Mouse (Mus musculus): ENCODE data around the gene Ache.

GRCm38 (mm10) chr5:137301253-137301652, 13.9 kb downstream of the Ache start:
- TF ChIP-seq CTCF (IDR thresholded peaks at IDR 0.05 in 2 of 3, conservative IDR thresholded peaks at IDR 0.05 in 1 of 3; ENCODE audit: control insufficient read depth in 1 of 3, insufficient read depth in 1 of 3, low read depth in 2 of 3, low read length in 3 of 3, poor library complexity in 1 of 3, severe bottlenecking in 1 of 3) (no peak), MXI1 (IDR thresholded peaks at IDR 0.05; ENCODE audit: low read depth, low read length) (no peak), RAD21 (IDR thresholded peaks at IDR 0.05; ENCODE audit: low read depth, low read length) (no peak), EP300 (IDR thresholded peaks at IDR 0.05; ENCODE audit: low read depth in 1 of 2, low read length in 2 of 2) (no peak), POLR2A (IDR thresholded peaks at IDR 0.05; ENCODE audit: control insufficient read depth in 1 of 2, insufficient read depth in 1 of 2, low read depth in 1 of 2, low read length in 2 of 2, poor library complexity in 1 of 2) (no peak), USF2 (IDR thresholded peaks at IDR 0.05; ENCODE audit: borderline replicate concordance in 1 of 2, insufficient read depth in 1 of 2, low read depth in 1 of 2, low read length in 2 of 2) (no peak), ETS1 (IDR thresholded peaks at IDR 0.05; ENCODE audit: low read depth, low read length) (no peak), HCFC1 (IDR thresholded peaks at IDR 0.05; ENCODE audit: low read depth, low read length) (no peak), ZKSCAN1 (IDR thresholded peaks at IDR 0.05; ENCODE audit: low read depth, low read length) (no peak), MAX (IDR thresholded peaks at IDR 0.05; ENCODE audit: low read length) (no peak), JUND (IDR thresholded peaks at IDR 0.05; ENCODE audit: low read depth, low read length) (no peak), TBP (IDR thresholded peaks at IDR 0.05; ENCODE audit: low read depth, low read length) (no peak)

Data from MEL (cell line).